Mouse (Mus musculus) ES-E14 (cell line): ENCODE data around the gene Cyb5d1.
"Not testable (repeated sequence)": the region's sequence is repeated elsewhere in the genome, so short reads cannot be mapped to it uniquely, and the experiment has no call there.

Experiments
- CHD2 ChIP-seq: IDR thresholded peaks from 2 replicates; pipeline ENCODE4 v1.6.1; 2014; ENCODE audit warnings: mild to moderate bottlenecking, low read depth, low read length, inconsistent platforms
- MAFK ChIP-seq: IDR thresholded peaks from 2 replicates; pipeline ENCODE4 v1.6.1; 2014; ENCODE audit warnings: mild to moderate bottlenecking, low read depth, low read length, inconsistent platforms; ENCODE audit not compliant: insufficient read depth
- ZC3H11A ChIP-seq: IDR thresholded peaks from 2 replicates; pipeline ENCODE4 v1.6.1; 2012; ENCODE audit warnings: low read depth, mild to moderate bottlenecking, inconsistent platforms, low read length, borderline replicate concordance

GRCm38 (mm10) chr11:69395235-69395633, at the start of gene Cyb5d1, which contains the start of gene Naa38:
- TF ChIP-seq ZC3H11A, CHD2, MAFK: not testable (repeated sequence)
